Mouse (Mus musculus): Measurements from ENCODE around the gene Gm14862. TPM values are rescaled to one million over a fixed set of nuclear protein-coding genes. Genes with fewer than 3 reads are reported as not detected.

Gm14862 gene
- polyA plus RNA-seq, 1 experiment = 0.10 TPM

GRCm38 (mm10) chrX:9201954-9202353 lies 54.7 kb downstream of the Gm14862 start:
- TF ChIP-seq GATA1 (IDR thresholded peaks at IDR 0.05; ENCODE audit: low read length) = no peak
- TF ChIP-seq TAL1 (IDR thresholded peaks at IDR 0.05; ENCODE audit: low read length) = no peak
- Histone ChIP-seq H3K27me3 (ENCODE audit: control insufficient read depth) (peaks cover 36% of the 10 kb centered on the region), H3K4me1 (ENCODE audit: control insufficient read depth) (peaks cover 11% of the 10 kb centered on the region), H3K9me3 (ENCODE audit: control insufficient read depth, low read length) (peaks cover 11% of the 10 kb centered on the region), H3K4me3 (replicated peaks) (no peak overlapping the region), H3K36me3 (ENCODE audit: control insufficient read depth) (no peaks in the 10 kb centered on the region)

Other genes starting within 250 kb of the Gm14862 start
- not detected in 2 replicates for gene Fthl17e, start 223.4 kb downstream of the Gm14862 start, polyA plus RNA-seq (2012)
- not detected in 2 replicates for gene Fthl17f, start 193.9 kb downstream of the Gm14862 start, polyA plus RNA-seq (2012)
- not detected in 2 replicates for gene 4930402K13Rik, start 152.3 kb downstream of the Gm14862 start, polyA plus RNA-seq (2012)
- not detected in 2 replicates for gene Lancl3, start 57.0 kb downstream of the Gm14862 start, polyA plus RNA-seq (2012)
- gene Xk, start 15.9 kb upstream of the Gm14862 start, polyA plus RNA-seq (2012) = 1.8 and 2.3 TPM in 2 replicates
- gene H2al1m, start 26.9 kb upstream of the Gm14862 start, polyA plus RNA-seq (2012) = 0.25 and 0.67 TPM in 2 replicates
- not detected in 2 replicates for gene H2al1k, start 93.7 kb upstream of the Gm14862 start, polyA plus RNA-seq (2012)
- not detected in 2 replicates for gene Cybb, start 230.9 kb upstream of the Gm14862 start, polyA plus RNA-seq (2012)

Data from erythroblast, embryonic 14.5 days (primary cell).